Mouse (Mus musculus) spleen, embryonic (tissue): Measurements from ENCODE around the gene Cldn4.

Experiments used
- CTCF ChIA-PET: fragments of 350-600 bp; sonication (Branson Sonifier 250); formaldehyde crosslinking; loops from one replicate; lab custom pipeline; 2022; lab: Charles Lee

Gene Cldn4

DNA sequence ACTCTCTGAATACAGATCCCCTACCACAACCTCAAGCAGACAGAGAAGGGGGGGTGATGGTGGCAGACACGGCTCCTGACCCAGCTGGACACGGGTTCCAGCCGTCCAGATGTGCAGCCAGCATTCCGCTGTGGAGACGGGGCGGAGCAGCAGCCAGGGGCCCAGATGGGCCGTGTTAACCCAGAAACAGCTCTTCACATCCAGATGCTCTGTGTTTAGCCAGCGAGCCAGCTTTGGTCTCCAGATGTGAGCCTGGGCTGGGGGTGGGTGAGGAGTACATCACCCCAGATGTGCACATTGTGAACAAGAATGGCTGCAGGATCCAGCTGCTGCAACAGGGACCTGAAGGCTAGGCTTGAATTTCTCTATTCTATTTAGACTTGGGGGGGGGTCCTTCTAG, 51.4 kb downstream of the Cldn4 start:
- CTCF ChIA-PET, result no interaction called here
